Mouse (Mus musculus): ENCODE measurements around the gene Mia. TPM values are rescaled to one million over a fixed set of nuclear protein-coding genes. Genes with fewer than 3 reads are reported as not detected.

Mia gene
- 13.2 and 15.1 TPM in 2 replicates for polyA plus RNA-seq (2012; rRNA removed)

GRCm38 (mm10) chr7:27180837-27181695 lies at the start of gene Mia, which contains the start of gene Gm21983:
TSS of gene Mia (minus strand) at chr7:27181157.
TSS of gene Gm21983 (minus strand) at chr7:27181086.

GRCm38 (mm10) chr7:27228281-27228821 lies 47.4 kb upstream of the Mia start, which contains the start of gene Itpkc:
TSS of gene Itpkc (minus strand) at chr7:27228661.

GRCm38 (mm10) chr7:27195681-27196611 lies 15.0 kb upstream of the Mia start, which contains the start of the genes BC024978 and Snrpa:
TSS of gene BC024978 (plus strand) at chr7:27195781.
TSS of gene Snrpa (minus strand) at chr7:27196271.

GRCm38 (mm10) chr7:27178324-27179216 lies 2.4 kb downstream of the Mia start, which contains the start of gene Rab4b:
TSS of gene Rab4b (minus strand) at chr7:27178896.

GRCm38 (mm10) chr7:27166614-27167474 lies 14.1 kb downstream of the Mia start, which contains the start of gene Egln2:
TSS of gene Egln2 (minus strand) at chr7:27166802.

GRCm38 (mm10) chr7:27153205-27153764 lies 27.7 kb downstream of the Mia start, which contains the start of gene Cyp2t4:
TSS of gene Cyp2t4 (plus strand) at chr7:27153714.

Other genes with a start within 250 kb of the Mia start
- gene Cyp2a22, start 241.8 kb downstream of the Mia start, polyA plus RNA-seq (2012; rRNA removed), result not detected in 2 replicates
- not detected in 2 replicates for gene Cyp2a12, start 152.1 kb downstream of the Mia start, polyA plus RNA-seq (2012; rRNA removed)
- gene Cyp2f2, start 61.2 kb downstream of the Mia start, polyA plus RNA-seq (2012; rRNA removed), result 32.1 and 42.8 TPM in 2 replicates
- not detected in 2 replicates for gene Cyp2t4, start 27.4 kb downstream of the Mia start, polyA plus RNA-seq (2012; rRNA removed)
- gene Egln2, start 14.4 kb downstream of the Mia start, polyA plus RNA-seq (2012; rRNA removed), result 114 and 122 TPM in 2 replicates
- gene Rab4b, start 2.3 kb downstream of the Mia start, polyA plus RNA-seq (2012; rRNA removed), result 75.7 and 89.8 TPM in 2 replicates
- gene Gm21983, start 71 bp downstream of the Mia start, polyA plus RNA-seq (2012; rRNA removed), result not detected in 2 replicates
- 12.1 and 14.1 TPM in 2 replicates for gene BC024978, start 14.6 kb upstream of the Mia start, polyA plus RNA-seq (2012; rRNA removed)
- gene Snrpa, start 15.1 kb upstream of the Mia start, polyA plus RNA-seq (2012; rRNA removed), result 143 and 174 TPM in 2 replicates
- gene Itpkc, start 47.5 kb upstream of the Mia start, polyA plus RNA-seq (2012; rRNA removed), result 30.0 and 32.5 TPM in 2 replicates
- 45.7 and 55.4 TPM in 2 replicates for gene Coq8b, start 51.9 kb upstream of the Mia start, polyA plus RNA-seq (2012; rRNA removed)
- 24.9 and 26.6 TPM in 2 replicates for gene Numbl, start 77.3 kb upstream of the Mia start, polyA plus RNA-seq (2012; rRNA removed)
- gene Ltbp4, start 156.5 kb upstream of the Mia start, polyA plus RNA-seq (2012; rRNA removed), result 310 and 356 TPM in 2 replicates
- 107 and 150 TPM in 2 replicates for gene Shkbp1, start 174.9 kb upstream of the Mia start, polyA plus RNA-seq (2012; rRNA removed)
- not detected in 2 replicates for gene Gm20479, start 176.3 kb upstream of the Mia start, polyA plus RNA-seq (2012; rRNA removed)

All from colon, adult 2 months (tissue).